Mouse (Mus musculus) layer of hippocampus, postnatal 36 days (tissue): Measurements from ENCODE around the gene Kctd3. TPM values are rescaled to one million over a fixed set of nuclear protein-coding genes. Genes with fewer than 3 reads are reported as not detected.
"Not testable (repeated sequence)": the region's sequence is repeated elsewhere in the genome, so short reads cannot be mapped to it uniquely, and the experiment has no call there.

Source experiments
- DNase-seq, 2 experiments: peaks; one replicate each; pipeline ENCODE4 v3.0.0; 2022
- total RNA-seq, 2 experiments: library from RNA; stranded (reverse); gene quantifications; 2 replicates each; pipeline ENCODE4 v1.2.3; 2021

The Kctd3 gene
- total RNA-seq: 10 to 100 TPM; 79.0 to 89.2 TPM

- DNase-seq: peak; percentile 94 to 98
Measured at GRCm38 (mm10) chr1:189007239-189007979, at the start of gene Kctd3. Gene Kctd3 (minus strand): TSS chr1:189007841.

DNA sequence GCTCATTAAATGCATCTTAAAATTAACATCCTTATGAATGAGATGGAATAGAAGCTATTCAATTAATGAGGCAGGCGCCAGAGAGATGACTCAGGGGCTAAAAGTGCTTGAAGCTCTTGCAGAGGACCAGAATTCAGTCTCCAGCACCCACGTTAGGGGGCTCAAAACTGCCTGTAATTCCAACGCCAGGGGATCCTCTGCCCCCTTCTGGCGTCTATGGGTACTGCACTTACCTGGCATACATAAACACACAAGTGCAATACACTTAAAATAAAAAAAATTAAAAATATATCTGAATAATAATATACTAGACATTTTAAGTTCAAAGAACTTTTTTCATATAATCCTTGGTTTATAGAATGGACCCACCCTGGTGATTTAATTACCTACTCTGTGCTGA, 49.8 kb upstream of the Kctd3 start:
- DNase-seq: no peak

GRCm38 (mm10) chr1:189055933-189056332, 48.3 kb upstream of the Kctd3 start:
- DNase-seq: no peak

DNA sequence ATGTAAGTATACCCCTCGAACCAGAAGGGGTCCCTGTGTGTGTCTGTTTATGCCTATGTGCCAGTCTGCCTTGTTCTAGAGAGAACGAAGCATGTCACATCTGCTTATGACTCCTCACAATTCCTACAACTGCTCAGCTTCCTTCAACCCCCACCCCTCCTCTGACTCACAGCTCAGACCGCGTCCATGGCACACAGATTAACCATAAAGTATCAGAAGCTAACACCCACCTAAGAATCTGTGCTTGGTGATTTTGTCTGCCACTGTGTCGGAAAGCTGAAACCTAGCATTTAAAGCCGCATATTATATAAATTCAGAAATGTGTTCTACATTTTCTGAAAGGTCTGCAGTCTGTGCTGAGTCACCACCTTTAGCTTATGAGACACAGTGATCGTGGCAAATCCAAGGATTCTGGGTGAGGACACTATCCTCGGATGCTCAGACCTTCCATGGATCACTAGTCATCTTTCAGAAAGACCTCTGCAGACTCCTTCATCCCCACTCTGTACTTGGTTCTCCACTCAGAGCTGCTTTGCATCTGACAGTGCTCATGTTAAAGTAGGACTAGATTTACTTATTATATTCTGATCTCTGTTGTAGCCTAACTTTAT, 47.4 kb upstream of the Kctd3 start:
- DNase-seq: peak in 1 of 2 experiments; percentile 16

- DNase-seq: no peak
Measured at GRCm38 (mm10) chr1:189054191-189054590, 46.5 kb upstream of the Kctd3 start.

- no peak for DNase-seq
Measured at GRCm38 (mm10) chr1:189052189-189052588, 44.5 kb upstream of the Kctd3 start.

DNA sequence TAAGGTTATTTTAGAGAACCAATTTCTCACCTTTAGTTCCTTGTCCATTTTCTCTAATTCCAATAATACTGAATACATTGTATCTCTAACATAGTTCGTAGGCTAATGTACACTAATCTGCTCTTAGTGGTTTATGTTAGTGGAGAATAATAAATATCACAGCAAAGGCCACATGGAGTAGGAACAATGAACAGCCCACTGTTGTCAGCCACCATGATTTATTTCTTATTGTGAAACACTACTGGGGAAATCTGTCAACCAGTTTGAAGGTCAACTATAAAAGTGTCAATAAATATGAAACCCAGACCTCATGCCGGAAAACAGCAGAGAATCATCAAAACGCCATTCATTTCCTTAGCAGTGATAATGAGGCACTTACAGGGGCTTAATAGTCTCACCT, 42.5 kb upstream of the Kctd3 start:
- no peak for DNase-seq

- no peak for DNase-seq
Measured at GRCm38 (mm10) chr1:189048331-189048730, 40.7 kb upstream of the Kctd3 start.

- no peak for DNase-seq
Measured at GRCm38 (mm10) chr1:189047918-189048317, 40.3 kb upstream of the Kctd3 start.

DNA sequence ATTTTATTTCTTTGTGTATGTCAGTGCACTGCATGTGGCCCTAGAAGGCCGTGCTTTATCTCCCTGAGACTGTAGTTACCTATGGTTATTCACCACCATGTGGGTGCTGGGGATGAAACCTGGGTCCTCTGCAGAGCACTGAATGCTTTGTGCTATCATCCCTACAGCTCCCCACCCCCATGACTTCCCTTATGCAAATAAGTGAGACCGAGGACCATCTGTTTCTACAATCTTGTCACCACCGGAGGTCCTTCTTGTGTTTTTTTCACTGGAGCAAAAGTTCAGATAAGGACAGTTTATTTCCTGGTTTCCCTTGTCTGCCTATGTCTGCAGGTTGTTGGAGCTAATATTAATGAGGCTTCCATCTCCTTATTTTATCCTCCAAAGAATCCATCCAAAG, 39.2 kb upstream of the Kctd3 start:
- no peak for DNase-seq

DNA sequence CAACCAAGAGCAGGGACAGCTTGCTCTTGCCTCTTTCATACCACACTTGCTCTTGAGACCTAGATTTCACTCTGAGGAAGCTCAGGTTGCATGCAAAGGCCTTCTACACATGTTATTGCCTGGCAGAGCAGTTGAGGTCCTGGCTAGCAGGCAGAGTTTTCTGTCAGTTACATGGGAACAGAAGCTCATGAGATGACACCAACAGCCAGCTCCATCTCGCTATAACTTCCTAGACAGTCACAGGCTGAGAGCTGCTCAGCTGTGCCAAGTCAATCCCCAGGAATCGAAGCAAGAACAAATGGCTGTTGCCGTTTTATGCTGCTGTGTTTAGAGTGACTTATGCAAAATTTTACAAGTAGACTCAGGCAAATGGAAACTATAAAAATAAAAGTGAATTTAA, 38.7 kb upstream of the Kctd3 start:
- DNase-seq: no peak

DNA sequence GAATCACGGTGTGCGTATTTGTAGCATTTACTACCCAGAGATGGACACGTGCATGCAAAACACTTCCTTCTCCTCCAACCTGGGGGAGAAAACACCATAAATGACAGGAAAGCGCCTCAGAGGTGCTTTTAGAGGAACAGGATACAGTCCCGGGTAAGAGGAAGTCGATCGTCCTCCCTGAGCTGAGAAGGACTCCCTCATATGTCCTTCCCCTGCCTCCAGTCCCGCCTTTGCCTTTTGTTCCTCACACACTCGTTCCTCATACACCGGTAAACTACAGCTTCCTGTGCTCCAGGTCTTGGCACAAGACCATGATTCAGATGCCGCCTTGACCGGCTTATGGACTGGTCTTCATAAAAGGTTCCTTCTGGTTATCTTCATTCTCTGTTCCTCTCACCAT, 33.6 kb upstream of the Kctd3 start:
- DNase-seq: no peak

DNA sequence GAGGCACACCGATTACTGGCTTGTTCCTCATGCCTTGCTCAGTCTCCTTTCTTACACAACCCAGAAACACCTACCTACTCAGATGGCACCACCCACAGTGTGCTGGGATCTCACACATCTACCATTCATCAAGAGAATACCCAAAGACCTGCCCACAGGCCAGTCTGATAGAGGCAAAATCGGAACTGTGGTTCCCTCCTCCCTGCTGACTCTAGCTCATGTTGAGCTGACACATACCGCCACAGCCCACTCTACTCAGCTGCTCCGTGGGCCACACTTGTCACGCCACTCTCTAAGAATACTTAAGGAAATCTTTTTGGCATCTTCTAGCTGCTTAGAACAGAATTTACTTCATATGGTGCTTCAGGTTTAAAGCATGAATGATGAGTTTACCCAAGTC, 31.7 kb upstream of the Kctd3 start:
- no peak for DNase-seq

DNA sequence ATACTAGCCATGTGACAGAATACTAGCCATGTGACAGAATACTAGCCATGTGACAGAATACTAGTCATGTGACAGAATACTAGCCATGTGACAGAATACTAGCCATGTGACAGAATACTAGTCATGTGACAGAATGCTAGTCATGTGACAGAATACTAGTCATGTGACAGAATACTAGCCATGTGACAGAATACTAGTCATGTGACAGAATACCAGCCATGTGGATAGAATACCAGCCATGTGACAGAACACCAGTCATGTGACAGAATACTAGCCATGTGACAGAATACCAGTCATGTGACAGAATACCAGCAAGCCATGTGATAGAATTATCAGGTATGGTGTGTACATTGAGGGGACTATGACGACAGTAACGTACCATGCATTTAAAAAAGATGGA, 25.2 kb upstream of the Kctd3 start:
- DNase-seq: not testable (repeated sequence)

DNA sequence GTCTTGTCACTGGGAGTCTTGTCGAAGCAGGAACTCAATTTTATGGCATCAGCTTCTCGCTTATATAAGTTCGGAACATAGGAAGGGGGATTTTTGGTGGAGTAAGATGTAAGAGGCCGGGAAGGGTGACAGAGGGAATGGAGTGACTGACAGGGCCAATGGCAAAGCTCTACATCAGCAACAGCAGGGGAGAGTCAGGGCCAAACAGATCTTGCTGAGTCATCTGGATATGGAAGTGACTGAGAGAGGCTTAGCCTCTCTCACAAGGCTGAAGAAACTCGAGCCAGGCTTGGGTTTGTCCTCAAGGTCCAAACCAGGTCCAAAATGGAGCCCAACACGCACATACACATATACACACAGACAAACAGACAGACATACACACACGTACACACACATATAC, 23.3 kb upstream of the Kctd3 start:
- no peak for DNase-seq

GRCm38 (mm10) chr1:189028267-189028666, 20.6 kb upstream of the Kctd3 start:
- DNase-seq: no peak

- peak in 1 of 2 experiments; percentile 29 for DNase-seq
Measured at GRCm38 (mm10) chr1:189026885-189027284, 19.2 kb upstream of the Kctd3 start.

DNA sequence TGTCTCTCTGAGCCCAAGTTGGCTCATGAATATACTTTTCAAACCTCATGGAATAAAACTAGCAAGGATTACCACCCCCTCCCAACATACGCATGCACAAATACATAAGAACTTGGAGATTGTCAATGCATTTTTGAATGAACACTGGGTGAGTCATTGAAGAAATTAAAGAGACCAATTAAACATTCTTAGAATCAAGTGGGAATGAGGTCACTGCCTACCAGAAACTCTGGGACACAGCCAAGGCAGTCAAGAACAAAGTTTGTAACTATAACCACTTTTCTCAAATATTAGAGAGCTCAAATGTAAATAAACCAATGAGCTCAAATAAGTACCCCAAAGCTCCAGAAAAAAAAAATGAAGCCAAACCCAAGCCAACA, 16.1 kb upstream of the Kctd3 start:
- no peak for DNase-seq

DNA sequence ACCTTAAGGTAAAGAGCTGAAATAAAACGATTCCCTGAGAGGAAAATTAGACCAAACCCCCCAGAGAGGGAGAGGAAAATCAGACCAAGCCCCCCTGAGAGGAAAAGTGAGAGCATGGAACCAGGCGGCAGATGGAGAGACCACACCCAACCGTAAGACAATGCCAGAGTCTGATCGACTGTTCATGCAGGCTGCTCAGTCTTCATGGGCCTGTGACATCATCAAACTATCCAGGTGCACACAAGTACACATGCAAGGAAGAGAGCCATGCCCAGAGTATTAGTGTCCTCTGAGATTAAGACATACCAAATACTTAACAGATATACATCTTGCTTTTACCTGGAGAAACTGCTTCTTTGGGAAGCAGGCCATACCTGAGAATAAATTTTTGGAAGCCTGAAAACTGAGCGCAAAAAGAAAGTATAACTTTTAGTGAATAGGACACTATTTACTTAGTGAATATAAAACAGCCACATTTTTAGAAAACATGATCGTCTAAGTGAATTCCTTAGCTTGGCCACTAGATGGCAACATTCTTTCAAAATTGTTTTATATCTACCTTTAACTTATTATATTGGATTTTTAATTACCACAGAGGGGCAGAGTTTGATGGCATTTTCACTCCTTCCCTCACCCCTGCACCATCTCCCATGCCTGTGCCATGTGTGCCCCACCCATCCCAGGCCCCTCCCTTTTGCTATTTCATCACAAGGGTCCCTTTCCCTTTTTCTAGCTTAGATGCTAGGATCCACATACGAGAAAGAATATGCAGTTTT, 15.5 kb upstream of the Kctd3 start:
- no peak for DNase-seq

- DNase-seq: peak in 1 of 2 experiments; percentile 19
Measured at GRCm38 (mm10) chr1:189015372-189015771, 7.7 kb upstream of the Kctd3 start.

GRCm38 (mm10) chr1:189013587-189013921, 5.9 kb upstream of the Kctd3 start:
- DNase-seq: no peak

DNA sequence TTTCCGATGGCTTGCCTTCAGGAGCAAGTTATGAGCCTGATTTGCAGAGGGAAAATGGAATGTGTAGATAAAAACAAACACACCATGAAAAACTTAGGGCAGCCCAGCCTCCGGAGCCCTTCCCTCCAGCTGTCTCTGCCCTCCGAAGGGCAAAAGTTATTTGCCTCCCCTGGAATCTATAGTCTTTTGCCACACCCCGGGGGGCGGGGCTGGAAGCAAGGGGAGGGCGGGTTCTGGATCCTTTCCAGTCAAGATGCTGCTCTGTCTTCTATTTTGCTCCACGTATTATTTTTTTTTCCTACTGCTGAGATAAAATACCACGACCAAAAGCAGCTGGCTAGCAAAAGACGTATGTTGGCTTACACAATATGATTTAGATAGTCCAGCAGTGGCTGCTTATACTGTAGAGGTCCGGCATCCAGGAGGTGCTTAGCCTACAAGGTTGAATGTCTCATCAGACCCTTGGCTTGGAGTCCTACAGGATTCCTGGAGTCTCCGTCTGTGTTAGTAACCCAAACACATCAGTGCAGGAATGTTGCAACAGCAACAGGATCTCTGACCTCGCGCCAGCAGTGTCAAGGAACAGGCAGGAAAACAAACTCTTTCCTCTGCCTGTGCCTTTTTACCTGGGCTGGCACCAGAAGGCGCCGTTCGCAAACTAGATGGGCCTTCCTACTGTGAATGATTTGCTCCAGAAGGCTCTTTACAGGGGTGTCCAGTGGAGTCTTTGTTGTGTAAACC, 5.4 kb upstream of the Kctd3 start:
- DNase-seq: no peak

GRCm38 (mm10) chr1:189010671-189011070, 3.0 kb upstream of the Kctd3 start:
- no peak for DNase-seq
